Mouse (Mus musculus) heart, adult 9 months (tissue): ENCODE data around the gene Cd3e.

Source experiments
- DNase-seq, 2 experiments: peaks; one replicate each; pipeline ENCODE4 v3.0.0; 2022; ENCODE audit warnings: low spot score in 2 of 2

Cd3e gene

DNA sequence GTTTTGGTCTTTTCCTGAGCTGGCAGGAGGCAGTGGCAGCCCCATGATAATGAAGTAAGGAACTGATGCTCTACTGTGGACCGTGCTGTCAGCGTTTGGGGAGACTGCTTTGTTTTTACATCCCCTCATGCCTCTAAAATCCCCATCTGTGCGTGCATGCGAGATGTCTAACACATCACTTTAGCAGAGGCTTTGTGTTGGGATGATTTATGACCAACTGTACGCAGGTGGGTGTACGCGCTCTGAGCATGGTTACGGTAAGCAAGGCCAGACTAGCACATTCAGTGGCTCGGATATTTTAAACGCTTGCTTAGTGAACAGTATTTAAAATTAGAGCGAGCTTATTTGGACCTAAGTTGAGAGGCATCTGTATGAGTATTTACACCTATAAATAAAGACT is 8.6 kb upstream of the Cd3e start:
- no peak for DNase-seq

DNA sequence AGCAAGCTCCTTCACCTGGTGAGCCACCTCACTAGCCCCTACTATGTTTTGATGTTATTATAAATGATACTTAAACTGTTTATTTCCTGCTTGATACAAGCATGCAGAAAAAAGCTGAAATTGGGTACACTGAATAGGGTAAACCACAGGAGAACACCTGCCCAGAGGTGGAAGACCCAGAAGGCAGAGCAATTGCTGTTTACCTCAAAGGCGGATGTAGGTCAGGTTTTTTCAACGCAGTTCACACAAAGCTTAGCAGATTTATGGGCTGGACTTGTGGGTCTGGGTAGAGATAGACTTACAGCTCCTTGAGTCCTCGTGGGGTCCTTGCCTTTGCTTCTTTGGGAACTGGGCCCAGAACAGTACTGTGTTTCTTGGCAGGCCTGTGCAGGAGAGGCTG is 6.4 kb upstream of the Cd3e start:
- no peak for DNase-seq

DNA sequence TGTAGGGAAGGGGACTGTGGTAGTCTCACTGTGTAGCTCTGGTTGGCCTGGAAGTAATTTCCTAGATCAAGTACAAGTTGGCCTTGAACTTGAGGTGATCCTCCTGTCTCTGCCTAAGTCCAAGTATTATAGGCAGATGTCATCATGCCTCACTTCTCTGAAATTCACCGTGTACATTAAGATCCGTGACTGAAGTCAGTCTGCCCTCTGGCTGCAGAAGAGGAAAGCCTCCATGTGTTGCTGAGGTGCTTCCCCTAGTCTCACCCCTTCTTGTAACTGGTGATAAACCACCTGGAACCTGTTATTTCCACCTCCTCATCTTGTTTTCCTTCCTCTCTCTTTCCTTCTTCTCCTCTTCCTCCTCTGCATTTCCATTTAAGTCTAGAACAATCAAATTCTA is 5.5 kb upstream of the Cd3e start:
- no peak for DNase-seq

DNA sequence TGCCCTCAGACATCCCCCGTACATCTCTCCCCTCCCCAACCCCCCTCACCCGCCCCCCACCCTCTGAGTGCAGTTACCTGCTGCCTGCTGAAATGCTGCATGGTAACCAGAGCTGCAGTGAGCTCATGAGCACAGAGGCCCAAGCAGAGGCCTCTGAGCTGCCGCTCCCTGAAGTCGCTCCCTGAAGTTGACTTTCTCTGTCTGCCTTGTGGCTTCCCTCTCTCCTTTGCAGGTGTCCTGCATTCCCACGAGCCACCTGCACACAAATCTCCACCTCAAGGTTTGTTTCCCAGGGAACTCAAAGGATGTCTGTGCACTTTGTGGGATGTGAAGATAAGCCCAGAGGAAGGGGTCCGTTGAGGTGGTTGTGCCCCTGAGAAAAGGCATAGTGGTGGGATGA is 1.9 kb upstream of the Cd3e start:
- no peak for DNase-seq

DNA sequence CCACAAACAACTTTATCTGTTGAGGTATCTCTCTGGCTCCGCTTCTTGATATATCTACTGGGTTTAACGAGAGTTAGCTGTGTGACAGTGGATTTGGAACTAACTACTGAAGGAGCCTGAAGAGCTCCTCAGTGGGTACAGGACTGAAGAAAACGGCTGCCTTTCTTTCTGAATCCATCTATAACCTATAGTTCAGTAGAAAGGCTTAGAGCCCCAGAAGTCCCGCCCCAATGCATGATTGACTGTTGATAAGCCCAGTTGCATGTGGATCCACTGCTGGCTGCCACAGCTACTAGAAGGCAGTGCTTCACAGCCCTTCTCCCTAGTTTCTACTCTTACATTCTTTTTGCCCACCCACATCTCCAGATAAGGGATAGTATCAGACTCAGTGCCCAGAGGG is 1.0 kb upstream of the Cd3e start:
- no peak for DNase-seq

DNA sequence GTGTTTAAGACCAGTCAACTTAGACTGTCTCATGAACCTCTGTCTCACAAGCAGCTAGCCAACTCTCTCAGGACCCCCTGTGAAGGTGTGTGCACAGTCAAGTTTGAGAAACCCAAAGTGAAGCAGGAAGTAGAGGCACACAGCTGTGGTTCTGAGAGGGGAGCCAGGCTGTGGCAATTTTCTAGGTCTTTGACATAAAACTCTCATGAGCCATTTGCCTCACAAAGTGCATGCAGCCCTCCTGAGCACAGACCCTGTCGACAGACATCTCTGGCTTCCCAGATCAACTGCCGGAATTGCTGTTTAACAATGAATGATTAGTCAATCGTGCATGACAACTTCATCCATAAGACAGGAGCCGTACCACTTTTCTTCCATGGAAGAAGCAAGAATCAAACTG is 1.1 kb downstream of the Cd3e start:
- no peak for DNase-seq

DNA sequence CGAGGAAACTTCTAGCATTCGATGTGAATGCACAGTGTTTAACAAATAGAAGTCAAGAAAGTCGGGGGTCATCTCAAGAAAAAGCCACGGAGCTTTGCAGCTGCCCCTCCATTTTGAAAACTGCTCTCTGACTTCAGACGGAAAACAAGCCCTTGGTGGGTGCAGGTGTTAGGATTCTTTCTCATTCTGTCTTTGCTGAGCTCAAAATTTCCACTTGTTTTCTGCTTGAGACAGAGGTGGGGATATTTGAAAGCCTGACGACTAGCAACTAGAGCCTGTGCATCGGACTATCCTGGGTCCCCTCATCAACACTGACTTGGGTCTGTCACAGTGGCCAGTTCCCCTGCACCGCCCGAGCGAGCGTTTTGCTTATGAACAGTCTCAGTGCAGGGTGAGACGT is 2.0 kb downstream of the Cd3e start:
- no peak for DNase-seq

DNA sequence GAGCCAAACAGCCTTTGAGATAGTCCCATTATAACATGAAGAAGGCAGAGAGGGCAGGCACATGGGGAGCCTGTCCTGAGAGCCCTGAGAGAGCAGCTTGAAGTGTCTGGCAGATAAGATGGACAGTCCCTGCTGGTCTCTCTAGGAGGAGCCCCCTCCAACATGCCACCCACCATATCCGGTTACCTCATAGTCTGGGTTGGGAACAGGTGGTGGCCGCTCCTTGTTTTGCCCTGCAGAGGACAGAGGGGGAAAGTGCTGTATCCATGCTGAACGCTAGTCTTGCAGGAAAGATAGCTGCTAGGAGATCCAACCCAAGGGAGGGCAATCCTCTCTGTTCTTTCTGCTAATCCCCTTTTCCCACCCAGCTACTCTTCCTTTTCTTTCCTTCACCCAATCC is 9.2 kb downstream of the Cd3e start:
- DNase-seq, result no peak

DNA sequence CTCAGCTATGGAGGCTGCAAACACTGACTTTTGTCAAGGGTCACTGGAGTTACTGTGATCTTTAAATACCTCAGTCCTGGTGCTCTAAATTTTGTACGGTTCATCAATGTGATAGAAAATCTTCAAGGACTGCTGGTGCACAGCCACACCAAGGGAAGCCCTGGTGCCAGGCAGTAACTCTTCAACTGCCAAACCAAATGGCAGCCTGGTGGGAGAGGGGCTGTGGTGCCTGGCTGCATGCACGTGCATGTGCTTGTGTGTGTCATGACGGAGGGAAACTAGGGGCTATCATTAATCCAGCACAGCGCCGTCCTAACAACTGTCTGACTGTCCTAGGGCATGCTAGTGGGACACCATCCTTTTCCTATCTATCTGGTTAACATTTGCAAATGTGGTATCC is 9.7 kb downstream of the Cd3e start:
- DNase-seq, result no peak

DNA sequence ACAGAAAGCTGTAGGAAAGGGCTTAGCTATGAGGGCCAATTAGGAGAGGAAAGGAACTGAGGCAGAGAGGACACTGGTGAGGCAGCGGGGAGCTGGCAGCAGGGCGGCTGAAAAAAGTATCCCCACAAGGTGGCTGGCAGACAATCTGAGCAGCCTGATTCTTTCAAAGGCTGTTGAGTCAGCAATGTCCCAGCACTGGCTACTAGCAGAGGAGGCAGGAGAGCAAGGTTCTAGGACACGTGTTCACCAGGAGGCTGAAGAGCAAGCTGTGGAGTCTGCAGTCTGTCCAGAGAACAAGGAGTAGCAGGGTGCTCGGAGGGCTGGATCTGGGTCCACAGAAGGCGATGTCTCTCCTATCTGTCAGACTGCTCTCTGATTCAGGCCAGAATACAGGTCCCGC is 10.3 kb downstream of the Cd3e start:
- no peak for DNase-seq

DNA sequence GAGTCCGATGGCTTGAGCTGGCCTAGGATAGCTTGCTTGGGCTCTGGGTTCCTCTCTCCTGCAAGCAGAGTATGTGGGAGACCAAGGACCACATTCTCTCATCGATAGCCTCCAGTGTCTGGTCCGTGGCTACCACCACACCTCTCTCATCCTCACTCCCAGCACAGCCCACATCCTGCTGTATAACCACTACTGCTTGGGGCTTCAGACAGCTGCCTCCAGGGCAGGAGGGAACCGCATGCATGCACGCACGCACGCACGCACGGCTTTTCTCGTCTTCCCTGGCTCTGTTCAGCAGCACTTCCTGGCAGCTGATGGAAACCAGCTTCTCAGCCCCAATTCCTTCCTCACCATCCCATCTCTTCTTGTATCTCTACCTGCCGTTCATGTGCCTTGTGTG is 11.3 kb downstream of the Cd3e start:
- no peak for DNase-seq

DNA sequence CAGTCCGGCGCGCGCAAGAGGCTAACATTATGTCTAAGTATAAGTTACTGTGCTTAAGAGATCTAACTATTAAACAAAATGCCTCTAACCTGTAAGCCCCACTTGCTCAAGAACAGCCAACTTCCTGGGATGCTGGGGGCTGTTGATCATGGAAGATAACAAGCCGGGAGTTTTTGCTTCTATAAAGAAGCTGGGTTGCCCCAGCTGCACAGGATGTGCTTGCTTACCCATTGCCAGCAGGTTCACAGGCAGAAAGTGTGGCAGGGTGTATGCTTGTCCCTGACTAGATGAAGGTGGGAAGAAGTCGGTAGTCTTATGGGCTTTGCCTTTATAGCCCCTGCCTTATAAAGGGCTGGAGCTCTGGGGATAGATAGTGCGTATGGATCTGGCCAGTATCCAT is 12.8 kb downstream of the Cd3e start:
- no peak for DNase-seq

DNA sequence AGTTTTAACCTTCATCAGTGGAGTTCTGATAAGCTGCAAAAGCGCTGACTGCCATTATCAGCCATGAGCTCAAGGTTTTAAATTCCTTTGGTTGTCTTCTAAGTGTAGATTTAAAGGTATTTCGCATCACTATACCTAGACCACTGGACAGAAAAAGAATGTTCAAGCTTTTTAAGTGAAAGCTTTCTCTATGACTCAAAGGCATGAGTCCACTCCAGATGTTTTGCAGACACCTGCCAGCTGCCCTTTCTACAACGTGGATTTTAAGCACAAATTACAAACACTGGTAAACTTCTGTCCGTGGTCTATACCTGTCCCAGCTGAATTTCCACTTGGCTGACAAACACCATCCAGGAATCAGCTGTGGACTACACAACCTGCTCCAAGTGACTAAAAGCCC is 14.5 kb downstream of the Cd3e start:
- no peak for DNase-seq

DNA sequence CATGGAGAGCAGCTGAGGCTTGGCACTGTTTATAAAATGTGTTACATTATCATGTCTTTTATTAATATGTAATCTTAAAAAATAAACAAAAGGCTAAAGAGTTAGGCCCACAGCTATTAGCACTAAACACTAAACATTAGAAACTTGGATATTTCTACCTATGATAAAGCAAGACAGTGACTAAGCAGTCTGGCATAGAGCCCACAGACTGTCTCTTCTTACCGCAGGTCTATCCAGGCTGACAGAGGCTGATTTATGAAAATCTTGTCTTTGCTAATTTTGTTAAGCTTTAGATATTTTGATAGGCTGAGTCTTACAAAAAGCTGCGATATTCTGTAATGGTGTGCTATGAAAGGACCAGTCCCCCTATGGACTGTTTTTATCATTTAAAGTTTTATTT is 16.2 kb downstream of the Cd3e start:
- no peak for DNase-seq

DNA sequence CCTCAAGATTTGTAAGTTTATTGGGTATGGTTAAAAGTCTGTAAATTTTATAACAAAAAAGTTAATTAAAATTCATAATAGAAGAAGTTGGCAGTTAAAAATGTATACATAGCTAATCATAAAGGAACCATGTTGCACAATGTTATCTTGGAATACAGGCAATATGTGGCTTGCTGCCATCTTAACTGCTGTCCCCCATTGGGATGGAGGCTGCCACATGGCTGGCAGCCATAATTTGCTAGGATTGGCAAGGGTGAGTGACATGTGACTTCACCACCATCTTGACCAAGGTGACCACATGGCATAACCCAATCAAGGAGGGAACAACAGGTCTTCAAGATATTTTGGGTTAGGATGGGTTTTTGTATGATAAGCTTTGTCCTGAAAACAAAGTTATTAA is 17.2 kb downstream of the Cd3e start:
- DNase-seq, result no peak

DNA sequence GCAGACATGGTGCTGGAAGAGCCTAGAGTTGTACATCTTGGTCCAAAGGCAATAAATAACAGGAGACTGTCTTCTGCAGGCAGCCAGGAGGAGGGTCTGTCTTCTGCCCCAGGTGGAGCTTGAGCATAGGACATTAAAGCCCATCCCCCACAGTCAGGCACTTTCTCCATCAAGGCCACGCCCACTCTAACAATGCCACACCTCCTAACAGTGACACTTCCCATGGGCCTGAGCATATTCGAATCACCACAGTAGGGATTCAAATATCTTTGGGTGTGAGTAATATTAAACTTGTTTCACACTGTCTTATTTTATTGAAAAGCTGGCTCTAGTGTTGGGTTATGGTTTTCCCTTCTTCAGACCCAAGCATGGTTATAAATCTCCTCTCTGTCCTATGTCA is 17.6 kb downstream of the Cd3e start:
- DNase-seq, result no peak

DNA sequence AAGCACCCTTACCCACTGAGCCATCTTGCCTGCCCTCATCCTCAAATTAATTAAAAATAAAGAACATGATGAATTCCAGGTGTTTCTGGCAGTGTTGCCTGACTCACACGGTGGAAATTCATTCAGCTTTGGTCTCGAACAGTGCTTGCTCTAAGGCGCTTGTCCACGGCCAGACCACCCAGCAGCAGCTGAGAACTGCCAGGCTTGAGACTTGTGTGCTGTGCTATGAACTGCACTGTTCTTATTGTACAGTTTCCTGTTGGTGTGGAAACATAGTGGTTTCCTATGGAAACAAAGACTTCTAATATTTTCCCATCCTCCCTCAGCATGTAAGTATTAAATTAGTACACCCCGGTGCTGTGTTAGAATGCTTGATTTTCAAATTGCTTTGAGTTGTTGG is 22.5 kb downstream of the Cd3e start:
- DNase-seq, result no peak

DNA sequence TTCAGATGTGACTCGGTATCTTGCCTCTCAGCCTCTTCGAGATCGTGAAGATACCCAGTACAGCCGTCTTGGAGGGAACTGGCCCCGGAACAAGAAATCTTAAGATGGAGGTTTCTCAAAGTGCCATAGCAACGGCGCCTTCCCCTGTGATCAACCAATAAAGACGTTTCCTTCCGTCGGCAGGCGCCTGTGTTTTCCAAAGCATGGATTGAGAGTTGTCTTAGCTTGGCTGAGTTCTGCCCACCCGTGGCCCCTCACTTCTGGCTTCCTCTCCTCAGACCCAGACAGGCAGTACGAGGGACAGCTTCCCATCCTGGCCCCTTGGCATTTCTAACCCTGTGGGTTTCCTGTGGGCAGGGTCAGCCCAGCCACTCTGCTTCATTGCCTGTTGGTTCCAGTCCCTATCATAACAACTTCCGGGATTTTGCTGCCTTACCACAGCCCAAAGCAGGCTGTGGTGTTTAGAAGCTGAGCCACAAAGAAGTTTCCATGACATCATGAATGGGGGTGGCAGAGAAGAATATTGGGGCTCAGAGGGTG is 23.1 kb downstream of the Cd3e start:
- DNase-seq, result peak; percentile 18 to 52

DNA sequence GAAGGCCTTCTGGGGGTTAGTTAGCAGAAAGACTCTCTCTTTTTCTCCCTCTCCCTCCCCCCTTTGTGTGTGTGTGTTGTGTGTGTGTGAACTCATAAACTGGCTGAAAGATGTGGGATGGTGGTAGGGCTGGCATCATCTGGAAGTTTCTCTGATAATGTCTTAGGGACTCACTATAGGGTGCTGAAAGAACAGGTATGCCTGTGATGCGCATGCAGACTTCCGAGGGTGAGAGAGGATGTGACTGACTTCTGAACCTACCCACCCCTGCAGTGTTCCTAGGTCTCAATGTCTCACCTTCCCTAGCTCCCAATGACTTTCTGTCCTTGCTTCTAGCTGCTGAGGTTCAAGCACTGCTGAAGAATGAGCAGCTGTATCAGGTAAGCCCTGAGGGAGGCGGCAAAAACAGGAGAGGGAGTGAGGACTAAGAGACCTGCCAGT is 23.7 kb downstream of the Cd3e start:
- DNase-seq, result no peak

DNA sequence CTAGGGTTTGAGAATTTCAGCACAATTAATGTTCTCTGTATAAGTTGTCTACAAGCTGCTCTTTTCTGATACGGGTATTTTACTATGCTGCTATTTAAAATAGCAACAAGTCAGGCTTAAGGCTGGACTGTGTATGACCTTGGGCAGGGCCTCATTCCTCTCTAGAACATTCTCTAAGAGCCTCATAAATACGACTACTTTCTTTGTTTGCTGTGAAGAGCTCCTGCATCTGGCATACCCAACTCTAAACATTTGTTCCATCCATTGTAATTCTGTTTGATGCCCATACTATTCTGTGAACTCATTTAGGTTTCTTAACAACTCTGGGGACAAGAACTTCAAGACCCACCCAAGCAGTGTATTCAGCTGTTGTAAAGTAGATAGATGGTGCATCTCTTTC is 26.4 kb downstream of the Cd3e start:
- no peak for DNase-seq

DNA sequence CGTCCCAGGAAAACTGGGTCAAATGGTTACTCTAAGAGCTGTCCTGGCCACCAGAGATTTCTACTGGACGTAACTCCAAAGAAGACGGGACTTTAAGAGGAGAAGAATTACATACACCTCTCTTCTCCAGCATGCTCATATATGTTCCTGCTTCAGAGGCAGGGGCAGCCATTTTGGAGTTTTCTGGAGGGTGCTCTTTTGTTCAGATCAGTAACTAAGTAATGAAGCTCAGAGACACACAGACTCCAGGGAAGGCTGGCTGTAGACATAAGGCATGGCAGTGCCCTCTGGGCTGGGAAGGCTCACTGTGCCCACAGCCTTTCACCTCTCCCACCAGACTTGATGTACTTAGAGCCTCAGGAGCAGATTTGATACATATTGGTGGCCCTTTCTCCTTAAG is 26.9 kb downstream of the Cd3e start:
- DNase-seq, result no peak

DNA sequence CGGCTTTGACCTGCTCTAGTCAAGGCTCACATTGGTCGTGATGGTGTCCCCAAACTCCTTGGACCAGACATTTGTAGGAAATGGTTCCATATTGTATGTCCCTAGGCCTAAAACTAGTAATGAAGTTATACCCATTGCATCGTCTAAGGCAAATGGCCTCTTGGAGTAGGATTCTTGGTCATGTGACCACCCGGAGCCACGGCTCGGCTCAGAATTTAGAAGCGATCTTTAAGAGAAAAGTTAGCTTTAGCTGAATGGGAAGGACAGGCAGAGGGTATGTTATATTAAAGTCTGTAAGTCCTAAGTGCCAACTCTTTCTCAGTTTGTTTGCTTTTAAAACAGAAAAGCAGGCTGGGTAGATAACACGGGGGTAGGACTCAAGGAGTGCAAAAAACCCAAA is 27.3 kb downstream of the Cd3e start:
- DNase-seq, result no peak

DNA sequence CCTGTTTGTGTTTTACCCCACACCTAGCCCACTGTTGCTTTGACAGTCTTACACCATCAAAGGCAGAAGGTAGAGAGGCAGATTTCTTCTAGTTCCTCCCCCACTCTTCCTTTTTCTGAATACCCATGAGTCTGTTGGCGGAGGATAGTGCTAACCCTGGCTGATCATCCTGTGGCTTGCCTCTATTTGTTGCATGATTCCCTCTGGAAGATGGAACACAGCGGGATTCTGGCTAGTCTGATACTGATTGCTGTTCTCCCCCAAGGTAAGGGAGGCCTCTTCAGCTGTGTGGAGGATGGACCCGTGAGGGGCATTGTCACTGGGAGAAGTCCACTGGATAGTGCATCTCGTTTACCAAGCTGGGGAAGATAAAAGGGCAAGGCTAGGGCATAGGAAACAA is 27.8 kb downstream of the Cd3e start, which contains the start of gene Cd3d:
Gene Cd3d (plus strand): TSS at position 111 of the 400 bp plus-strand sequence.
- no peak for DNase-seq

DNA sequence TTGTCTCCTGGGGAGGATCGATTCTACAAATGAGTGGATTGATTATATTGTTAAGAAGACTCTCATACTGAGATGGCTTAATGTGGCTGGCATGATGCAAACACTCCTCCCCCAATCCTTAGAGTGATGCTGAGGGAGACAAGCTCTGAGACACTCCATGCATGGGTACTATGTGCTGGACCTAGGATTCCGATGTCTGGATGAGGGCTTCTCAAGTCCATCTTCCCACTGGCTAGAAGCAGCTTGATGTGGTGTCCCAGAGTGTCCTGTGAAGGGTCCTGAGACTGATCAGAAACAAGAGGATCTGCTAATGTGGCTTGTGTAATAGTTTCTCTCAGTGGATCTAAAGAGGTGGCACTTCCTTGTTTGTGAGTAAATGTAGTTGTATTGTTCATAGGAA is 28.3 kb downstream of the Cd3e start:
- DNase-seq, result no peak

DNA sequence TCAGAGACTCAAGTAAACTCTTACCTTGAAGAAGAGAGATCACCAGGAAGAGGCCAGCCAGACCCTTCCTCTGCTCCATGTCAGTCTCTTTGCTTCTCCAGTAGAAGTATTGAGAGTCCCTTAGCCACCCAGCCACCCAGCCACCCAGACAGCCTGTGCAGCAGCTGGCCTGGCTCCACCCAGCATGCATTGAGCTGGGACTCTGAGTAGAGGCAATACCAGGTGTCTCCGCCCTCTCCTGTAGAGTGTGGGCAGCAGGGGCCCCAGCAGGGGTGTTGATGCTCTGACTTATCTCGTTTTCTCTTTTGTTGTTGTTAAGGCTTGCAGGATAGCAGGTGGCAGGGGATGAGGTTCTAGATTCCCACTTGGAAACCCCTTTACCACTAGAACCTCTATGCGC is 29.2 kb downstream of the Cd3e start, which contains the start of gene Cd3g:
Gene Cd3g (minus strand): TSS at position 190 of the 400 bp plus-strand sequence.
- no peak for DNase-seq
